Mouse (Mus musculus) C2C12 (cell line): ENCODE data around the gene Slc35f6. TPM values are rescaled to one million over a fixed set of nuclear protein-coding genes. Genes with fewer than 3 reads are reported as not detected.

Experiments used
- H3K27me3 ChIP-seq: one replicate; pipeline ENCODE4 v1.6.1; 2011; ENCODE audit not compliant: control insufficient read depth, insufficient read depth, insufficient read length
- H3K36me3 ChIP-seq: one replicate; pipeline ENCODE4 v1.6.1; 2011; ENCODE audit not compliant: control insufficient read depth, insufficient read depth
- H3K4me3 ChIP-seq: one replicate; pipeline ENCODE4 v1.5.1; 2011; ENCODE audit warnings: mild to moderate bottlenecking, control low read depth; ENCODE audit not compliant: poor library complexity, insufficient read depth, severe bottlenecking
- H3K79me2 ChIP-seq: one replicate; pipeline ENCODE4 v1.6.1; 2011; ENCODE audit not compliant: control insufficient read depth, insufficient read depth
- H3K79me3 ChIP-seq: one replicate; pipeline ENCODE4 v1.6.1; 2011; ENCODE audit warnings: low read depth, control low read depth
- H3ac ChIP-seq: one replicate; pipeline ENCODE3; 2011; ENCODE audit warnings: low read depth; ENCODE audit not compliant: control insufficient read depth, insufficient read length
- CEBPB ChIP-seq: IDR thresholded peaks from one replicate; pipeline ENCODE4 v1.6.1; 2011; ENCODE audit warnings: low read depth, mild to moderate bottlenecking, control low read depth, moderate library complexity
- CTCF ChIP-seq: IDR thresholded peaks from one replicate; pipeline ENCODE4 v1.5.1; 2011; ENCODE audit not compliant: control insufficient read depth, insufficient read depth, insufficient read length
- FOSL1 ChIP-seq: IDR thresholded peaks from one replicate; pipeline ENCODE4 v1.8.0; 2011; ENCODE audit warnings: mild to moderate bottlenecking, low read length; ENCODE audit not compliant: poor library complexity, insufficient read depth, severe bottlenecking
- MAX ChIP-seq: IDR thresholded peaks from one replicate; pipeline ENCODE4 v1.6.1; 2011; ENCODE audit warnings: mild to moderate bottlenecking, control low read depth
- MYOD1 ChIP-seq: IDR thresholded peaks from one replicate; pipeline ENCODE4 v1.6.1; 2011; ENCODE audit warnings: low read depth; ENCODE audit not compliant: control insufficient read depth, insufficient read length
- MYOG ChIP-seq: IDR thresholded peaks from one replicate; pipeline ENCODE4 v1.6.1; 2011; ENCODE audit not compliant: control insufficient read depth, insufficient read length; ENCODE audit errors: extremely low read depth
- USF1 ChIP-seq: IDR thresholded peaks from one replicate; pipeline ENCODE4 v1.6.1; 2011; ENCODE audit warnings: low read depth, mild to moderate bottlenecking, control low read depth, moderate library complexity
- long read RNA-seq, 2 experiments: library from polyadenylated mRNA; unstranded; transcript quantifications; one replicate each; pipeline ENCODE4 v2.0.0; 2019 to 2020
- polyA plus RNA-seq: library from polyadenylated mRNA; unstranded; fragments of >200 nt; fragmentation: generic; extraction: Trizol; gene quantifications from one replicate; pipeline ENCODE4 v1.2.1, GENCODE M21; 2012; ENCODE audit warnings: missing spikeins

Gene Slc35f6
- 24.9 TPM for polyA plus RNA-seq
- long read RNA-seq, experiment 1, full-length matches to known transcripts = 21 of 24 reads
- long read RNA-seq, experiment 1, partial matches to known transcripts = 0 of 24 reads
- long read RNA-seq, experiment 1, other reads (novel, unspliced or antisense) = 3 of 24 reads
- long read RNA-seq, experiment 2, transcript Slc35f6-201 (6 exons, 3,088 nt) = major isoform, 158 of 178 reads
- long read RNA-seq, experiment 2, partial matches to known transcripts = 0 of 178 reads
- long read RNA-seq, experiment 2, other reads (novel, unspliced or antisense) = 18 of 178 reads

GRCm38 (mm10) chr5:30647815-30648560 is at the start of gene Slc35f6:
Gene Slc35f6, plus strand, starts transcription at chr5:30647933.
- Histone ChIP-seq H3ac (peak within 1 kb of the TSS; percentile 65), H3K79me3 (peaks cover 11% of the 10 kb centered on the region), H3K79me2 (peaks cover 42% of the 10 kb centered on the region), H3K36me3 (peaks cover 10% of the 10 kb centered on the region), H3K4me3 (peak within 1 kb of the TSS; percentile 73), H3K27me3 (no peaks in the 10 kb centered on the region)
- TF ChIP-seq USF1 = peak; percentile 90
- no peak for TF ChIP-seq MYOG

- Histone ChIP-seq H3K27me3 (peaks cover 88% of the 10 kb centered on the region), H3K4me3 (no peak overlapping the region), H3K36me3 (no peaks in the 10 kb centered on the region), H3K79me3 (no peaks in the 10 kb centered on the region), H3ac (no peak overlapping the region), H3K79me2 (no peaks in the 10 kb centered on the region)
- TF ChIP-seq FOSL1 (no peak), CTCF (no peak), USF1 (no peak), MYOD1 (no peak), CEBPB (no peak), MYOG (no peak)
Measured at GRCm38 (mm10) chr5:30601397-30601796, 46.3 kb upstream of the Slc35f6 start.

GRCm38 (mm10) chr5:30603255-30603654 is 44.5 kb upstream of the Slc35f6 start:
- TF ChIP-seq MAX (no peak), MYOD1 (no peak), CTCF (no peak), CEBPB (no peak), FOSL1 (no peak), USF1 (no peak), MYOG (no peak)
- H3K79me3 ChIP-seq = no peaks in the 10 kb centered on the region
- H3K79me2 ChIP-seq = no peaks in the 10 kb centered on the region
- H3ac ChIP-seq = no peak overlapping the region
- no peak overlapping the region for H3K4me3 ChIP-seq
- H3K36me3 ChIP-seq = no peaks in the 10 kb centered on the region
- peaks cover 90% of the 10 kb centered on the region for H3K27me3 ChIP-seq

GRCm38 (mm10) chr5:30603926-30604325 is 43.8 kb upstream of the Slc35f6 start:
- no peaks in the 10 kb centered on the region for H3K79me3 ChIP-seq
- no peaks in the 10 kb centered on the region for H3K36me3 ChIP-seq
- H3K4me3 ChIP-seq = no peak overlapping the region
- H3K27me3 ChIP-seq = peaks cover 87% of the 10 kb centered on the region
- no peak overlapping the region for H3ac ChIP-seq
- no peaks in the 10 kb centered on the region for H3K79me2 ChIP-seq
- TF ChIP-seq USF1 = no peak

GRCm38 (mm10) chr5:30604769-30605188 is 43.0 kb upstream of the Slc35f6 start:
- no peak overlapping the region for H3ac ChIP-seq
- H3K36me3 ChIP-seq = no peaks in the 10 kb centered on the region
- no peak overlapping the region for H3K4me3 ChIP-seq
- TF ChIP-seq USF1 = no peak
- TF ChIP-seq MAX = no peak
- TF ChIP-seq CEBPB = no peak
- no peak for TF ChIP-seq CTCF
- no peak for TF ChIP-seq MYOG
- no peak for TF ChIP-seq FOSL1
- no peak for TF ChIP-seq MYOD1
- H3K27me3 ChIP-seq = peaks cover 85% of the 10 kb centered on the region
- no peaks in the 10 kb centered on the region for H3K79me2 ChIP-seq
- H3K79me3 ChIP-seq = no peaks in the 10 kb centered on the region

- Histone ChIP-seq H3K79me3 (no peaks in the 10 kb centered on the region), H3K36me3 (no peaks in the 10 kb centered on the region), H3ac (no peak overlapping the region), H3K79me2 (no peaks in the 10 kb centered on the region), H3K4me3 (no peak overlapping the region), H3K27me3 (peaks cover 86% of the 10 kb centered on the region)
- TF ChIP-seq CEBPB (no peak), MAX (no peak), MYOD1 (no peak)
Measured at GRCm38 (mm10) chr5:30605649-30606048, 42.1 kb upstream of the Slc35f6 start.
